In the genomic region with DNA sequence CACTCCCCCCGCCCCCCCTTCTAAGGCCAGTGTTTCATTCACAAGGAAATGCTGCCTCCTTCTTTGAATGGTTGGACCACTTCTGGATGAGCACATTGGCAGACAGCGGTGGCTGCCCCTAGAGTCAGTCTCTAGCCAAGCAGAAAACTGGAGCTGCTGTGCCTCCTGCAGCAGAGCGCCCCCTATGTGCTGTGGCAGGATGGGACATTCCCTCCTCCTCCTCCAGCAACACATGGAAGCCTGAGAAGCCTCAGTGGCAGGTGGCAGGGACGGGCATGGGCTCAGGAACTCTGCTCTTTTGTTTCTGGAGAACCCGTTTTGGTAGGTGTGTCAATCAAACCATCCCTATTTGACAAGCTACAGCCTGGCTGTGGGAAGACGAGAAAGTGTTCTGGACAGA, we compare ENCODE assay signal across 9 mouse cellular contexts. TPM values are rescaled to one million over a fixed set of nuclear protein-coding genes. Genes with fewer than 3 reads are reported as not detected.
DNase-seq lines count a peak whose midpoint lies in the region; ATAC-seq and TF ChIP-seq lines count a peak whose summit lies in the region.
"Had no signal": no experiment of that assay in that cellular context is flagged by ENCODE, and none has a peak within 500 bp of the region (broad histone marks: within the 10 kb centered on the region; RNA-seq: fewer than 3 reads in every experiment).

No protein-coding gene starts in this region.

- no peaks in the 10 kb centered on the region for H3K79me2 ChIP-seq in CH12.LX (replicated peaks; ENCODE audit: control insufficient read depth, extremely low read depth, insufficient read depth, poor library complexity, severe bottlenecking)

- H3K4me2 ChIP-seq in heart, postnatal 0 days (ENCODE audit: low read depth, low read length), result no peak overlapping the region
- no peak overlapping the region for H3K4me2 ChIP-seq in CH12.LX (ENCODE audit: insufficient read depth, low read depth, poor library complexity, severe bottlenecking)
- no peak overlapping the region for H3K4me2 ChIP-seq in liver, embryonic 14.5 days (ENCODE audit: low read depth)
- no peak overlapping the region for H3K4me2 ChIP-seq in hindbrain, embryonic 16.5 days (ENCODE audit: low read length)

- H3K9me3 ChIP-seq in heart, postnatal 0 days (replicated peaks; ENCODE audit: control insufficient read depth, low read length), result no peaks in the 10 kb centered on the region
- H3K9me3 ChIP-seq in CH12.LX (replicated peaks; ENCODE audit: low read length) (no peaks in the 10 kb centered on the region), ES-E14 (ENCODE audit: control insufficient read depth, insufficient read depth, low read depth, low read length) (no peaks in the 10 kb centered on the region)
- no peaks in the 10 kb centered on the region for H3K9me3 ChIP-seq in liver, embryonic 14.5 days (ENCODE audit: control insufficient read depth, low read length)
- H3K9me3 ChIP-seq in hindbrain, embryonic 16.5 days (ENCODE audit: control insufficient read depth, low read length), result no peaks in the 10 kb centered on the region

- 61% methylated on average over 6 of the region's 6 CpGs for WGBS in heart, postnatal 0 days
- 68% methylated on average over 6 of the region's 6 CpGs for WGBS in liver, embryonic 14.5 days (ENCODE audit: insufficient replicate concordance)
- 71% methylated on average over 6 of the region's 6 CpGs for WGBS in hindbrain, embryonic 16.5 days

- dilution Hi-C loops in CH12.LX (cut with MboI; ENCODE audit: extremely low pct_ligation_motif_present, extremely low pct_unique_long_range_greater_than_20kb, low sequenced_read_pairs), result no loop called here

- no peaks in the 10 kb centered on the region for H3K36me3 ChIP-seq in heart, postnatal 0 days (replicated peaks; ENCODE audit: control insufficient read depth, insufficient read depth, low read length)
- H3K36me3 ChIP-seq in CH12.LX (replicated peaks in 1 of 2; ENCODE audit: control insufficient read depth in 1 of 2, insufficient read depth in 1 of 2, low read length in 1 of 2), result peaks cover 0 to 2% of the 10 kb centered on the region in 2 experiments
- H3K36me3 ChIP-seq in ES-E14 (ENCODE audit: control insufficient read depth, insufficient read depth, low read length, poor library complexity, severe bottlenecking), result no peaks in the 10 kb centered on the region
- no peaks in the 10 kb centered on the region; the same call in 1 of the 2 replicates for H3K36me3 ChIP-seq in liver, embryonic 14.5 days (replicated peaks; ENCODE audit: control insufficient read depth, insufficient read depth, low read depth)
- no peaks in the 10 kb centered on the region for H3K36me3 ChIP-seq in hindbrain, embryonic 16.5 days (ENCODE audit: control insufficient read depth, insufficient read depth, low read length)

- no peak overlapping the region for H3K9ac ChIP-seq in heart, postnatal 0 days (replicated peaks; ENCODE audit: low read depth, low read length)
- H3K9ac ChIP-seq in CH12.LX (ENCODE audit: insufficient read depth, low read depth) (no peak overlapping the region), ES-E14 (ENCODE audit: insufficient read depth, low read depth, low read length, poor library complexity, severe bottlenecking) (no peak overlapping the region)
- no peak overlapping the region for H3K9ac ChIP-seq in liver, embryonic 14.5 days (replicated peaks)
- H3K9ac ChIP-seq in hindbrain, embryonic 16.5 days (ENCODE audit: low read depth, low read length), result no peak overlapping the region

- H3K4me1 ChIP-seq in heart, postnatal 0 days (ENCODE audit: control insufficient read depth, insufficient read depth), result peaks cover 84% of the 10 kb centered on the region
- H3K4me1 ChIP-seq in CH12.LX (ENCODE audit: control insufficient read depth in 1 of 2, insufficient read depth in 2 of 2) (peaks cover 4 to 25% of the 10 kb centered on the region in 2 experiments), ES-E14 (ENCODE audit: control insufficient read depth in 2 of 2, insufficient read depth in 2 of 2, low read length in 2 of 2, poor library complexity in 1 of 2) (peaks cover 6 to 19% of the 10 kb centered on the region in 2 experiments; a peak in 3 of 4 replicates)
- peaks cover 24 to 31% of the 10 kb centered on the region in 2 experiments for H3K4me1 ChIP-seq in liver, embryonic 14.5 days (replicated peaks; ENCODE audit: control insufficient read depth in 2 of 2, insufficient read depth in 2 of 2, low read length in 1 of 2)
- H3K4me1 ChIP-seq in hindbrain, embryonic 16.5 days (ENCODE audit: control insufficient read depth, insufficient read depth, low read depth, low read length), result peaks cover 17% of the 10 kb centered on the region

- TF ChIP-seq CTCF in heart, postnatal 0 days (IDR thresholded peaks at IDR 0.05; ENCODE audit: low read depth), result peak; percentile 52
- peak; percentile 83 to 86; a peak in 3 of 4 replicates for TF ChIP-seq CTCF in CH12.LX (conservative IDR thresholded peaks at IDR 0.05 in 1 of 2, IDR thresholded peaks at IDR 0.05 in 1 of 2; ENCODE audit: low read depth in 2 of 2, low read length in 2 of 2)
- TF ChIP-seq CTCF in liver, embryonic 14.5 days (IDR thresholded peaks at IDR 0.05; ENCODE audit: low read depth), result peak; percentile 93

- no peaks in the 10 kb centered on the region for H3K27me3 ChIP-seq in heart, postnatal 0 days (ENCODE audit: control insufficient read depth, insufficient read depth, low read length)
- peaks cover 9% of the 10 kb centered on the region for H3K27me3 ChIP-seq in CH12.LX (replicated peaks)
- no peaks in the 10 kb centered on the region for H3K27me3 ChIP-seq in liver, embryonic 14.5 days (ENCODE audit: control insufficient read depth, insufficient read depth, low read length)
- H3K27me3 ChIP-seq in hindbrain, embryonic 16.5 days (replicated peaks; ENCODE audit: control insufficient read depth, insufficient read depth, low read length), result no peaks in the 10 kb centered on the region

- in situ Hi-C loops in CH12.LX (cut with MboI; ENCODE audit: low pct_ligation_motif_present, low pct_unique_long_range_greater_than_20kb, low sequenced_read_pairs), result loop anchor here (5.0 kb wide), 1 partner anchor 37 kb away; no protein-coding TSS in a partner anchor
- in situ Hi-C loops in ES-E14 (cut with MboI; ENCODE audit: low sequenced_read_pairs in 2 of 2, unreplicated experiment in 2 of 2), result no loop called here

- TF ChIP-seq RAD21 in CH12.LX (IDR thresholded peaks at IDR 0.05; ENCODE audit: low read depth, low read length), result peak; percentile 49

- TF ChIP-seq POLR2A in CH12.LX (IDR thresholded peaks at IDR 0.05; ENCODE audit: low read depth, low read length), result no peak

- no peak overlapping the region for H3K4me3 ChIP-seq in heart, postnatal 0 days (ENCODE audit: low read depth, low read length)
- H3K4me3 ChIP-seq in CH12.LX (replicated peaks in 1 of 3; ENCODE audit: low read depth in 2 of 3, low read length in 2 of 3, poor library complexity in 1 of 3) (no peak overlapping the region), ES-E14 (ENCODE audit: insufficient read depth in 1 of 2, low read depth in 1 of 2, low read length in 2 of 2, poor library complexity in 1 of 2, severe bottlenecking in 1 of 2) (no peak overlapping the region)
- no peak overlapping the region for H3K4me3 ChIP-seq in liver, embryonic 14.5 days (ENCODE audit: insufficient read depth in 1 of 2, low read depth in 2 of 2, low read length in 2 of 2)
- no peak overlapping the region for H3K4me3 ChIP-seq in hindbrain, embryonic 16.5 days (ENCODE audit: low read length)

- intact Hi-C loops in heart, postnatal 36 days (cut with DNase I), result no loop called here

- H3K27ac ChIP-seq in heart, postnatal 0 days (ENCODE audit: low read depth), result peak overlapping the region; percentile 84
- H3K27ac ChIP-seq in CH12.LX (ENCODE audit: insufficient read depth, low read depth), result no peak overlapping the region
- H3K27ac ChIP-seq in ES-E14 (ENCODE audit: insufficient read depth, low read depth, low read length, poor library complexity, severe bottlenecking), result no peak overlapping the region
- no peak overlapping the region for H3K27ac ChIP-seq in liver, embryonic 14.5 days
- H3K27ac ChIP-seq in hindbrain, embryonic 16.5 days (ENCODE audit: low read depth, low read length), result no peak overlapping the region

- no peak for DNase-seq in heart, postnatal 0 days (ENCODE audit: low spot score)
- no peak for DNase-seq in heart, postnatal 36 days
- DNase-seq in CH12.LX (ENCODE audit: extremely low read depth) (peak; percentile 64), ES-E14 (ENCODE audit: low read depth, low spot score) (peak; percentile 31)
- DNase-seq in liver, embryonic 14.5 days (ENCODE audit: low read depth in 3 of 3, low spot score in 3 of 3), result peak in 2 of 3 experiments; percentile 31 to 33
- DNase-seq in urinary bladder, postnatal 14 days (ENCODE audit: low spot score), result no peak

- ATAC-seq in heart, postnatal 0 days (ENCODE audit: insufficient read depth, low read depth), result no peak
- ATAC-seq in liver, embryonic 14.5 days (ENCODE audit: insufficient read depth), result no peak
- no peak for ATAC-seq in hindbrain, embryonic 16.5 days
- ATAC-seq in monocyte, adult 5-6 weeks (replicated peaks; ENCODE audit: insufficient number of reproducible peaks, low FRiP score, low TSS enrichment, poor library complexity, severe bottlenecking), result no peak

- TF ChIP-seq EP300 in heart, postnatal 0 days (IDR thresholded peaks at IDR 0.05; ENCODE audit: low read depth), result no peak
- TF ChIP-seq EP300 in CH12.LX (IDR thresholded peaks at IDR 0.05; ENCODE audit: low read length), result no peak
- TF ChIP-seq EP300 in liver, embryonic 14.5 days (IDR thresholded peaks at IDR 0.05; ENCODE audit: low read depth), result no peak

RNA-seq across cellular contexts. Expression of gene Sept8, which starts 5.8 kb away (rescaled TPM):
- 47.1 and 55.8 TPM in 2 replicates for total RNA-seq in heart, postnatal 0 days (2014; rRNA removed; ENCODE audit: low replicate concordance)
- 10.3 and 11.5 TPM in 2 replicates for polyA plus RNA-seq in heart, postnatal 0 days (2015; fragmentation: Nextera tagmentation; extraction: Ambion mirVana)
- total RNA-seq in heart, postnatal 36 days (2021), result 10 to 100 TPM; 28.4 to 35.3 TPM
- total RNA-seq in CH12.LX (2012; rRNA removed) (14.9 and 21.9 TPM in 2 replicates), CH12.LX (2014; rRNA removed) (8.2 and 8.5 TPM in 2 replicates), ES-E14 (2012; rRNA removed) (14.3 and 16.8 TPM in 2 replicates)
- 15.2 and 15.3 TPM in 2 replicates for polyA plus RNA-seq in CH12.LX (2012; ENCODE audit: insufficient read length, low read depth)
- polyA plus RNA-seq in liver, embryonic 14.5 days (2012; rRNA removed), result 25.4 and 33.1 TPM in 2 replicates
- 18.3 and 21.5 TPM in 2 replicates for polyA plus RNA-seq in liver, embryonic 14.5 days (2014; fragmentation: Nextera tagmentation; extraction: Ambion mirVana)
- polyA plus RNA-seq in hindbrain, embryonic 16.5 days (2015; fragmentation: Nextera tagmentation; extraction: Ambion mirVana), result 23.1 and 23.4 TPM in 2 replicates
- total RNA-seq in monocyte, adult 5-6 weeks (2017), result 2.9 to 4.1 TPM (median 3.8 TPM) in 3 replicates

RNA-seq across cellular contexts. Expression of gene Kif3a, which starts 42.3 kb away (rescaled TPM):
- 6.1 and 17.5 TPM in 2 replicates for total RNA-seq in heart, postnatal 0 days (2014; rRNA removed; ENCODE audit: low replicate concordance)
- polyA plus RNA-seq in heart, postnatal 0 days (2015; fragmentation: Nextera tagmentation; extraction: Ambion mirVana), result 23.7 and 24.3 TPM in 2 replicates
- total RNA-seq in heart, postnatal 36 days (2021), result 1 to 10 TPM; 8.2 to 10.0 TPM
- 11.3 and 18.3 TPM in 2 replicates for total RNA-seq in CH12.LX (2012; rRNA removed)
- 7.7 and 8.9 TPM in 2 replicates for total RNA-seq in CH12.LX (2014; rRNA removed)
- 26.5 and 27.9 TPM in 2 replicates for polyA plus RNA-seq in CH12.LX (2012; ENCODE audit: insufficient read length, low read depth)
- total RNA-seq in ES-E14 (2012; rRNA removed), result 10.7 and 11.1 TPM in 2 replicates
- polyA plus RNA-seq in liver, embryonic 14.5 days (2012; rRNA removed), result 2.1 and 3.3 TPM in 2 replicates
- 6.4 and 7.7 TPM in 2 replicates for polyA plus RNA-seq in liver, embryonic 14.5 days (2014; fragmentation: Nextera tagmentation; extraction: Ambion mirVana)
- 306 and 352 TPM in 2 replicates for polyA plus RNA-seq in hindbrain, embryonic 16.5 days (2015; fragmentation: Nextera tagmentation; extraction: Ambion mirVana)
- total RNA-seq in monocyte, adult 5-6 weeks (2017), result 2.8 to 6.1 TPM (median 3.6 TPM) in 3 replicates

RNA-seq across cellular contexts. Expression of gene Sowaha, which starts 44.8 kb away (rescaled TPM):
- total RNA-seq in heart, postnatal 0 days (2014; rRNA removed; ENCODE audit: low replicate concordance), result not detected in 2 replicates
- polyA plus RNA-seq in heart, postnatal 0 days (2015; fragmentation: Nextera tagmentation; extraction: Ambion mirVana), result 0.04 and 0.08 TPM in 2 replicates
- under 1 TPM; 0.14 TPM for total RNA-seq in heart, postnatal 36 days (2021)
- total RNA-seq in CH12.LX (2012; rRNA removed) (not detected in 2 replicates), CH12.LX (2014; rRNA removed) (not detected in 2 replicates), ES-E14 (2012; rRNA removed) (0.11 and 0.13 TPM in 2 replicates)
- polyA plus RNA-seq in CH12.LX (2012; ENCODE audit: insufficient read length, low read depth), result not detected in 2 replicates
- polyA plus RNA-seq in liver, embryonic 14.5 days (2012; rRNA removed), result 15.4 and 15.5 TPM in 2 replicates
- 13.1 and 13.8 TPM in 2 replicates for polyA plus RNA-seq in liver, embryonic 14.5 days (2014; fragmentation: Nextera tagmentation; extraction: Ambion mirVana)
- polyA plus RNA-seq in hindbrain, embryonic 16.5 days (2015; fragmentation: Nextera tagmentation; extraction: Ambion mirVana), result 1.5 TPM in 2 replicates
- not detected in 3 replicates for total RNA-seq in monocyte, adult 5-6 weeks (2017)

RNA-seq across cellular contexts. Expression of gene Gm9945, which starts 44.9 kb away (rescaled TPM):
- not detected in 2 replicates for total RNA-seq in heart, postnatal 0 days (2014; rRNA removed; ENCODE audit: low replicate concordance)
- polyA plus RNA-seq in heart, postnatal 0 days (2015; fragmentation: Nextera tagmentation; extraction: Ambion mirVana), result not detected in 2 replicates
- not detected for total RNA-seq in heart, postnatal 36 days (2021)
- not detected in 2 replicates for total RNA-seq in CH12.LX (2012; rRNA removed)
- not detected in 2 replicates for total RNA-seq in CH12.LX (2014; rRNA removed)
- polyA plus RNA-seq in CH12.LX (2012; ENCODE audit: insufficient read length, low read depth), result not detected in 2 replicates
- total RNA-seq in ES-E14 (2012; rRNA removed), result not detected in 2 replicates
- polyA plus RNA-seq in liver, embryonic 14.5 days (2012; rRNA removed), result 0.10 and 0.27 TPM in 2 replicates
- 0.46 and 0.56 TPM in 2 replicates for polyA plus RNA-seq in liver, embryonic 14.5 days (2014; fragmentation: Nextera tagmentation; extraction: Ambion mirVana)
- polyA plus RNA-seq in hindbrain, embryonic 16.5 days (2015; fragmentation: Nextera tagmentation; extraction: Ambion mirVana), result 0.34 TPM in 1 of 2 replicates, not detected in the other
- not detected in 3 replicates for total RNA-seq in monocyte, adult 5-6 weeks (2017)
- polyA plus RNA-seq: intestine, embryonic 14.5 days had no signal

RNA-seq across cellular contexts. Expression of gene Gm9837, which starts 54.6 kb away (rescaled TPM):
- not detected in 2 replicates for total RNA-seq in heart, postnatal 0 days (2014; rRNA removed; ENCODE audit: low replicate concordance)
- not detected in 2 replicates for polyA plus RNA-seq in heart, postnatal 0 days (2015; fragmentation: Nextera tagmentation; extraction: Ambion mirVana)
- not detected for total RNA-seq in heart, postnatal 36 days (2021)
- total RNA-seq in CH12.LX (2012; rRNA removed) (not detected in 2 replicates), CH12.LX (2014; rRNA removed) (not detected in 2 replicates), ES-E14 (2012; rRNA removed) (not detected in 2 replicates)
- polyA plus RNA-seq in CH12.LX (2012; ENCODE audit: insufficient read length, low read depth), result not detected in 2 replicates
- not detected in 2 replicates for polyA plus RNA-seq in liver, embryonic 14.5 days (2012; rRNA removed)
- not detected in 2 replicates for polyA plus RNA-seq in liver, embryonic 14.5 days (2014; fragmentation: Nextera tagmentation; extraction: Ambion mirVana)
- not detected in 2 replicates for polyA plus RNA-seq in hindbrain, embryonic 16.5 days (2015; fragmentation: Nextera tagmentation; extraction: Ambion mirVana)
- total RNA-seq in monocyte, adult 5-6 weeks (2017), result not detected in 3 replicates
- polyA plus RNA-seq: intestine, embryonic 14.5 days had no signal

Comparison
In these comparisons a context has a peak if more than half of its experiments do, and no peak if none do; other contexts are left out.
1. DNase-seq: peak in CH12.LX (single experiment), ES-E14 (single experiment) and liver, embryonic 14.5 days (2 of 3); none in heart, postnatal 0 days (single experiment), heart, postnatal 36 days (0 of 2) and urinary bladder, postnatal 14 days (single experiment).
2. Peak in every context shown above with its lines, with median percentiles within 50 percentile points of each other: CTCF ChIP-seq.